Mouse (Mus musculus): ENCODE results near the gene Hipk3. TPM values are rescaled to one million over a fixed set of nuclear protein-coding genes. Genes with fewer than 3 reads are reported as not detected.

The Hipk3 gene
- polyA plus RNA-seq, 1 experiment from 2014 or later, result 12.1 TPM

DNA sequence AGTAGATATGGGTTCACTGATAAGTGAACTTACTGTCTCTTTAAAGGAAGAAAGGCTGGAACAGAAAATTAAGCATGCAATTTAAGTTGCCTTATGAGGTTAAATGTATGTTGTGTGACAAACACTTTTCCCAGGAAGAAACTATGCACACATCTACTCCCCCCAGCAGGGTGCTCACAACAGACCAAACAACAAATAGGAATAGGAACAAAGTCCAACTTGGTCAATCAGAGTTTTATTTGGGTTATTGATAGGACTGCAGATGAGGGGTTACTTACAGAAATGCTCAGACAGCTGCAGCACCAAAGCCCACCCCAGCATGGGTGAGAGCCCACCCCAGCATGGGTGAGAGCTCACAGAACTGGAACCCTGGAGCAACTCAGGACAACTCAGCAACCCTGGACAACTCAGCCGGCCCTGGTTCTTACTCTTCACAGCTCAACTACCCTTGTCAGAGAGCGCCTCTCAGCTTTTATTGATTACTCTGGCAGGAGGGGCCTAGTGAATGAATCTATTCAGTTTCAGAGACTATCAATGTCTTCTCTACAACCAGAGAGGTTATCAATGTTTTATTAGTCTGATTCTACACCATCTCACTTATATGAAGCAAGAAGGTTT is 16.7 kb downstream of the Hipk3 start:
- 76% methylated on average over 2 of the region's 2 CpGs for WGBS
- Histone ChIP-seq H3K4me3 (ENCODE audit: low read length) (no peak overlapping the region), H3K27ac (ENCODE audit: low read length) (no peak overlapping the region), H3K4me1 (ENCODE audit: insufficient read depth, low read length) (peaks cover 3% of the 10 kb centered on the region; the same call in 1 of the 2 replicates), H3K9me3 (ENCODE audit: low read length) (peaks cover 3% of the 10 kb centered on the region; the same call in 1 of the 2 replicates), H3K36me3 (ENCODE audit: insufficient read depth, low read length) (no peaks in the 10 kb centered on the region), H3K4me2 (replicated peaks; ENCODE audit: low read depth, low read length) (no peak overlapping the region), H3K9ac (replicated peaks; ENCODE audit: low read length) (no peak overlapping the region), H3K27me3 (ENCODE audit: insufficient read depth, low read length) (no peaks in the 10 kb centered on the region)
- ATAC-seq (ENCODE audit: low FRiP score, low TSS enrichment), result no peak

DNA sequence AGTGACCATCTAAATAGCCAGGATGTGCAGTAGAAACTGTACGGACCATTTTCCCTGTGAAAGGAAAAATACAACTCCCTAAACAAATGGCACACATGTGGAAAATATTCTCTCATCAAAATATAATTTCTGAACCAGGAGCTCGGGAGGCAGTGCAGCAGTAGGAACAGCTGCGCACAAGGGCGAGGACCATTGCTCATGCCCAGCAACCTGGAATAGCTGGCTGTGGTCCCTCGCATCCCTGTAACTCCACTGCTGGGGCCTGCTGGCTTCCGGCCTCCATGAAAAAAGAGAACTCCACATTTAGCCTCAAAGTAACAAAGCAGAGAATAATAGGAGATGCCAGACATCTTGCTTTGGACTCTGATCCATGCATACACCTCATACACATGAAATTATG is 22.2 kb downstream of the Hipk3 start:
- no peak overlapping the region for H3K9ac ChIP-seq (replicated peaks; ENCODE audit: low read length)
- H3K4me1 ChIP-seq (ENCODE audit: insufficient read depth, low read length), result peaks cover 3% of the 10 kb centered on the region; the same call in 1 of the 2 replicates
- no peak overlapping the region for H3K4me3 ChIP-seq (ENCODE audit: low read length)
- no peak overlapping the region for H3K4me2 ChIP-seq (replicated peaks; ENCODE audit: low read depth, low read length)
- peaks cover 5% of the 10 kb centered on the region; the same call in 1 of the 2 replicates for H3K36me3 ChIP-seq (ENCODE audit: insufficient read depth, low read length)
- H3K27ac ChIP-seq (ENCODE audit: low read length), result no peak overlapping the region
- H3K9me3 ChIP-seq (ENCODE audit: low read length), result no peaks in the 10 kb centered on the region
- H3K27me3 ChIP-seq (ENCODE audit: insufficient read depth, low read length), result no peaks in the 10 kb centered on the region
- ATAC-seq (ENCODE audit: low FRiP score, low TSS enrichment), result no peak
- WGBS, result 90% methylated on average over 6 of the region's 6 CpGs

DNA sequence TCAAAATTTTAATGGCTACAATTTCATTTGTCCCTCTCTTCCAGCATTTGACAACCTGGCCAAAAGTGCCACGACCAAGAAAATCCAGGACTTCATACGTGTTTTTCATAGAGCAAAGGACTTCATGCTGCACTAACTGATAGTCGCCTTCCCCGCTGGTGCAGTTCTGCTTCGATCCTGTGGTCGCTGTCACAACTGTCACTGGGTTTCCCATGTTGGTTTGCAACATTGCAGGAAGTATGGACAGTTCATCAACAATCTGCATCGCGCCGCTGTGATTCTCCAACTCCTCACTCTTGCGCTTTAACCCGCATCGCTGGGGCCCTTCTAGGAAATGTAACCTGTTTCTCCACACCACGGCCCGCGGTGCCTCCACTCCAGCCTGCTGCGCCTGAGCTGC is 23.1 kb downstream of the Hipk3 start:
- H3K9ac ChIP-seq (replicated peaks; ENCODE audit: low read length), result no peak overlapping the region
- H3K9me3 ChIP-seq (ENCODE audit: low read length), result no peaks in the 10 kb centered on the region
- no peaks in the 10 kb centered on the region for H3K27me3 ChIP-seq (ENCODE audit: insufficient read depth, low read length)
- peaks cover 3% of the 10 kb centered on the region; the same call in 1 of the 2 replicates for H3K4me1 ChIP-seq (ENCODE audit: insufficient read depth, low read length)
- H3K4me3 ChIP-seq (ENCODE audit: low read length), result no peak overlapping the region
- H3K27ac ChIP-seq (ENCODE audit: low read length), result no peak overlapping the region
- no peak overlapping the region for H3K4me2 ChIP-seq (replicated peaks; ENCODE audit: low read depth, low read length)
- no peak for ATAC-seq (ENCODE audit: low FRiP score, low TSS enrichment)
- WGBS, result 95% methylated on average over 16 of the region's 16 CpGs
- peaks cover 5% of the 10 kb centered on the region; the same call in 1 of the 2 replicates for H3K36me3 ChIP-seq (ENCODE audit: insufficient read depth, low read length)

DNA sequence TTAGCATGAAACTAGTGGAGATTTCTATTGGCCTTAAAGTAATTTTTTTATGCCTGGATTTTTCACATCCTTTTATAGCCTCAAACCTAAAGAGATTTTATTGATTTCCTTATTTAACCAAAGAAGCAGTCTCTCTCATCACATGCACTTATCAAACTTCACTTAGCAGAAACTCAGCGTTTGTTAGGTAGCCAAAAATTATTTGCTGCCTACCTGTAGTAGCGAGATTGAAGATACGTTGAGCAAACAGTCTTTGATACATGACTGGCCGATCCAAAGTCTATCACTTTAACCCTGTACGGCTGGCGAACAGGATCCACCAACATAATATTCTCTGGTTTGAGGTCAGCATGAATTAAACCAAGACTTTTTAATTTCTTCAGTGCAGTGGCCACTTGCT is 23.7 kb downstream of the Hipk3 start:
- no peak for ATAC-seq (ENCODE audit: low FRiP score, low TSS enrichment)
- Histone ChIP-seq H3K9me3 (ENCODE audit: low read length) (no peaks in the 10 kb centered on the region), H3K4me2 (replicated peaks; ENCODE audit: low read depth, low read length) (no peak overlapping the region), H3K36me3 (ENCODE audit: insufficient read depth, low read length) (peaks cover 5% of the 10 kb centered on the region; the same call in 1 of the 2 replicates), H3K27me3 (ENCODE audit: insufficient read depth, low read length) (no peaks in the 10 kb centered on the region), H3K27ac (ENCODE audit: low read length) (no peak overlapping the region), H3K9ac (replicated peaks; ENCODE audit: low read length) (no peak overlapping the region), H3K4me1 (ENCODE audit: insufficient read depth, low read length) (peaks cover 3% of the 10 kb centered on the region; the same call in 1 of the 2 replicates), H3K4me3 (ENCODE audit: low read length) (no peak overlapping the region)
- 93% methylated on average over 6 of the region's 6 CpGs for WGBS

DNA sequence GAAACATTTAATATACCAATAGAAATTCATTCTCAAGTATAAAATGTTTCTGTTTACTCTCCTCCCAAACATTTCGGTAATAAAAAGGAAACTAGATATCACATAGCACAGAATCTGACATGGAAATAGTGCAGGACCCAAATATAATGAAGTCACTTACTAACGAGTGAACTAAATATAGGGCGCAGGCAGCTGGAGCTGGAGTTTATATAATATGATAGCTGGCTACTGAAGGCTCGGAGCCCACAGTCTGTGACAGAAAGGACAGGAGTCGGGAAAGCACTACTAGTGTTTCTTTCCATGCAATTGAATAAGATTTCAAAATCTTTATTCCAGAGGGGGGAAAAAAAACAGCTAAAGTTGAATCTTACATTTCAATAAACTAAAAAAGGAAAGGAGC is 25.8 kb downstream of the Hipk3 start:
- Histone ChIP-seq H3K27ac (ENCODE audit: low read length) (no peak overlapping the region), H3K27me3 (ENCODE audit: insufficient read depth, low read length) (no peaks in the 10 kb centered on the region), H3K36me3 (ENCODE audit: insufficient read depth, low read length) (peaks cover 5% of the 10 kb centered on the region; the same call in 1 of the 2 replicates), H3K4me3 (ENCODE audit: low read length) (no peak overlapping the region), H3K4me2 (replicated peaks; ENCODE audit: low read depth, low read length) (no peak overlapping the region), H3K9ac (replicated peaks; ENCODE audit: low read length) (no peak overlapping the region), H3K9me3 (ENCODE audit: low read length) (no peaks in the 10 kb centered on the region), H3K4me1 (ENCODE audit: insufficient read depth, low read length) (peaks cover 3% of the 10 kb centered on the region; the same call in 1 of the 2 replicates)
- WGBS, result 78% methylated on average over 5 of the region's 5 CpGs
- no peak for ATAC-seq (ENCODE audit: low FRiP score, low TSS enrichment)

- Histone ChIP-seq H3K9me3 (ENCODE audit: low read length) (no peaks in the 10 kb centered on the region), H3K27me3 (ENCODE audit: insufficient read depth, low read length) (no peaks in the 10 kb centered on the region), H3K4me1 (ENCODE audit: insufficient read depth, low read length) (peaks cover under 1% of the 10 kb centered on the region; the same call in 1 of the 2 replicates), H3K4me2 (replicated peaks; ENCODE audit: low read depth, low read length) (no peak overlapping the region), H3K27ac (ENCODE audit: low read length) (no peak overlapping the region), H3K4me3 (ENCODE audit: low read length) (no peak overlapping the region), H3K9ac (replicated peaks; ENCODE audit: low read length) (no peak overlapping the region), H3K36me3 (ENCODE audit: insufficient read depth, low read length) (peaks cover 5% of the 10 kb centered on the region; the same call in 1 of the 2 replicates)
- 79% methylated on average over 9 of the region's 9 CpGs for WGBS
- no peak for ATAC-seq (ENCODE audit: low FRiP score, low TSS enrichment)
Observed at GRCm38 (mm10) chr2:104466908-104467616, 27.2 kb downstream of the Hipk3 start.

DNA sequence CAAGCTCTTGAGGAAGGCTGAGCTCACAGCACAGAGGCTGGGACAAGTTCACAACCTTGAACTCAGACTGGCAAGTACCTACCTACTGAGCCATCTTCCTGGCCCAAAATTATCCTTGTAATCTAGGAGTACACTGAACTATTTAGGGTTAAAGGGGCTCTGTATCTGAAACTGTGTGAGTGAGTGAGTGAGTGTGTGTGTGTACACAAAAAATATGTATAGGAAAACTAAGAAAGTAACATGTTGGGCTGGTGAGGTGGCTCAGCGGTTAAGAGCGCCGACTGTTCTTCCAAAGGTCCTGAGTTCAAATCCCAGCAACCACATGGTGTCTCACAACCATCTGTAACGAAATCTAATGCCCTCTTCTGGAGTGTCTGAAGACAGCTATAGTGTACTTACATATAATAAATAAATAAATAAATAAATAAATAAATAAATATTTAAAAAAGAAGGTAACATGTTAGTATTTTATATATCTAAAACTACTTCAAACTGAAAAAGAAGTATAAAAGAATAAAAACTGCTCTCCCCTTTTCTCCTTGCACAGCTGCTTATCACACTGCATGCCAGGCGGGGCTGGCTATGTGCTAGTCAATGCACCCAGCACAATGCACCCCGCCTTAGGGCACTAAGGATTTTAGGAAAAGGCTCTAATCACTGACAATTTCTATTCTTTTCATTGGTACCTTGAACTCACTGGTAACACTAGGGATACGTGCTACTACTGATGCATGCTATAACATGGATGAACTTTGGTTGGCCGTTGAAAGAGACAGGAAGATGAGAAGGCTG is 28.4 kb downstream of the Hipk3 start:
- no peaks in the 10 kb centered on the region for H3K9me3 ChIP-seq (ENCODE audit: low read length)
- H3K9ac ChIP-seq (replicated peaks; ENCODE audit: low read length), result no peak overlapping the region
- H3K27ac ChIP-seq (ENCODE audit: low read length), result no peak overlapping the region
- H3K4me3 ChIP-seq (ENCODE audit: low read length), result no peak overlapping the region
- no peaks in the 10 kb centered on the region for H3K4me1 ChIP-seq (ENCODE audit: insufficient read depth, low read length)
- WGBS, result 93% methylated on average over 8 of the region's 8 CpGs
- H3K27me3 ChIP-seq (ENCODE audit: insufficient read depth, low read length), result no peaks in the 10 kb centered on the region
- no peaks in the 10 kb centered on the region for H3K36me3 ChIP-seq (ENCODE audit: insufficient read depth, low read length)
- ATAC-seq (ENCODE audit: low FRiP score, low TSS enrichment), result no peak
- no peak overlapping the region for H3K4me2 ChIP-seq (replicated peaks; ENCODE audit: low read depth, low read length)

GRCm38 (mm10) chr2:104460021-104460420 is 34.2 kb downstream of the Hipk3 start:
- 25% methylated on average over 3 of the region's 3 CpGs for WGBS
- no peak for ATAC-seq (ENCODE audit: low FRiP score, low TSS enrichment)
- Histone ChIP-seq H3K27me3 (ENCODE audit: insufficient read depth, low read length) (no peaks in the 10 kb centered on the region), H3K4me3 (ENCODE audit: low read length) (no peak overlapping the region), H3K27ac (ENCODE audit: low read length) (no peak overlapping the region), H3K9ac (replicated peaks; ENCODE audit: low read length) (no peak overlapping the region), H3K9me3 (ENCODE audit: low read length) (no peaks in the 10 kb centered on the region), H3K4me2 (replicated peaks; ENCODE audit: low read depth, low read length) (no peak overlapping the region), H3K4me1 (ENCODE audit: insufficient read depth, low read length) (peaks cover 14% of the 10 kb centered on the region), H3K36me3 (ENCODE audit: insufficient read depth, low read length) (no peaks in the 10 kb centered on the region)

DNA sequence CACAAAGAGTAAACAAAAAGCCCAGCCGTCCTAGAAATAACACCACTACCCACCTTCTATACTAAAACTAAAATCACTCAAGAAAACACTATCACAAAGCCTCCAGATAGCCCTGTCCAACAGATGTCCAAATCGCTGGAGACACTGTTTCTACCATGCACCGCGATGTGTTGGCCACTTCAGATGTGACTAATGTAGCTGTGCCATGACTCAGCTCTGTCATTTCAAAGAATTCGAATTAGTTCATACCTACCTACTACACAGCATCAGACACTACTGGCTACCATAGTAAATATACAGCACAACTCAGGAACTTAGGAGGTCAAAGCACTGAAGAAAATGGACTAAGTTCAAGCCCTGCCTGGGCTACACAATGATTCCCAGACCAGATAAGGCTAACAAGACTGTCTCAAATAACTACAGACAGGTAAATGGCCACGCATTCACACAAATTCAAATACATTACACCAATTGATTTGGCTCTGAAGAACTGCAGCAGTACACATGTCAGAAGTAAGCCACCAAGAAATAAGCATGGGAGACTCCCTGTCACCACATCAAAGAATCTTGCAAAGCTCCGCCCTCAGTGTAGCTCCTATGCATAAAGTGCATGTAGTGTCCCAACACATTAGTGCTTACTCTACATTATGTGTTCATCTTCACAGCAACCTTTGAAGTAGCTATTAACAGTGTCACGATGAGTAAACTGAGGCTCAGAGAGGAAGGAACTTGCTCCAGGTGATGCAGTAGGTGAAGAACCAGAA is 35.5 kb downstream of the Hipk3 start:
- no peak for ATAC-seq (ENCODE audit: low FRiP score, low TSS enrichment)
- Histone ChIP-seq H3K9ac (replicated peaks; ENCODE audit: low read length) (no peak overlapping the region), H3K9me3 (ENCODE audit: low read length) (no peaks in the 10 kb centered on the region), H3K36me3 (ENCODE audit: insufficient read depth, low read length) (no peaks in the 10 kb centered on the region), H3K27ac (ENCODE audit: low read length) (no peak overlapping the region), H3K4me1 (ENCODE audit: insufficient read depth, low read length) (peaks cover 14% of the 10 kb centered on the region), H3K4me3 (ENCODE audit: low read length) (no peak overlapping the region), H3K27me3 (ENCODE audit: insufficient read depth, low read length) (no peaks in the 10 kb centered on the region), H3K4me2 (replicated peaks; ENCODE audit: low read depth, low read length) (no peak overlapping the region)
- 88% methylated on average over 8 of the region's 8 CpGs for WGBS
